Mouse (Mus musculus) CH12F3 (cell line): Measurements from ENCODE around the gene Mcat.

Experiments
- in situ Hi-C: fragments of 300-500 bp; cut with MboI; formaldehyde crosslinking; loops from 2 replicates; pipeline ENCODE4 v1.14.3; 2020; ENCODE audit warnings: low sequenced_read_pairs

Mcat gene

GRCm38 (mm10) chr15:83541647-83542287 is 21.8 kb downstream of the Mcat start:
- in situ Hi-C loops: no loop called here

- in situ Hi-C loops: no loop called here
Observed at GRCm38 (mm10) chr15:83539905-83540304, 23.7 kb downstream of the Mcat start.

- in situ Hi-C loops: no loop called here
Observed at GRCm38 (mm10) chr15:83538855-83539254, 24.7 kb downstream of the Mcat start.

DNA sequence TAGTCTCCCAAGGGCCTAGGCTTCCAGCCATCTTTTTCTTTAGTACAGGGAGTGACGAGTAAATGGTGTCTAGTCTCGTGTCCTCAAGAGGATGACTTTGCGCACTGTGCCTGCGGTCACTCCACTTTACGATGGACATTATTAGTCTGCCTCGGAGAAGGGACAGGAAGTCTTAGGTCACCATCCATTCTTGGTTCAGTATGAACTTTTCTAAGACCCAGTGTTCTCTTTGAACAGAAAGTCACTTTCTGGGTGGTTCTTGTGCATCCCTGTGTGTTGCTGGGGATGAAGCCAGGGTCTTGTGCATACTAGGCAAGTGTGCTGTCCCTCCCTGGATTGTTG is 27.7 kb downstream of the Mcat start:
- in situ Hi-C loops: no loop called here

DNA sequence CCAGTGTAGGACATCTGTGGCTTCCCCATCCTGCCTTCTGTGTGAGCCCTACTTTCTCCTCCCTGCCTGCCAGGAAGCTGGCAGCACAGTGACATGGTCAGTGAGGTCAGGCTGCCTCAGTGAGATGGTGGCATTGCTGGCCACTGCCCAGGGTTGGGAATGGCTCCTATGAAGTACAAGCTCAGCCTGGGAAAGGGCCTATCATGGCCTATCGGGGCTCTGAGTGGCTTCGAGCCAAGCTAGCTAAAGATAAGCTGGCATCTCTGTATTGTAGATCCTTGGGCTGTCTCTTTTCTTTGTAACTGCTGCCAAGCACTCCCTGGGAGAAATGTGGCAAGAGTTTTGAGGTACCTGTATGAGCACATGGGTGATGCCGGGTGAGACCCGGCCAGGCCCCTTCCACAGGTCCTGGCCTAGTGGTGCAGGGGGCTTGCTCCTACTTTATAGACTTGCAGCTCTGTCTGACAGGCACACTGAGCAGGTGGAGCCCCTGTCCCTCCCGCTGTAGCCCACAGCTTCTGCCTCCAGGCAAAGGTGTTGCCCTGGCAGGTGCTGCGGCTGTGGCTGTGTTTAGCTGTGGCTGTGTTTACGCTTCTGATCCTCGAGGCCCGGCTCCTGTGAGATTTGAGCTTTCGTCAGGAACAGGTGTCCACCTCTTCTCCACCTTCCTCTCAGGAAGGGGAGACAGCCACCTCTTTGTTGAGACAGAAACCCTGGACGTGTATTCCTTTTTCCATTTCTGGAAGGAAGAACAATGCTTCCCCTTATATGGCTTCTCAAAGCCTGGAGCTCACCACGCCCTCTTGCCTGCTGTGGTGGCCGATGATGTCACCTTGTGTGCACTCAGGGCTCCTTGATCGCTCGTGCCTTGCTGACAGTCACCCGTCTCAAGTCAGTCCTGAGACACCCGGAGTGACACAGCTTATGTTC is 28.4 kb downstream of the Mcat start:
- in situ Hi-C loops: no loop called here

- in situ Hi-C loops: no loop called here
Observed at GRCm38 (mm10) chr15:83532606-83533005, 31.0 kb downstream of the Mcat start.

GRCm38 (mm10) chr15:83531961-83532469 is 31.6 kb downstream of the Mcat start:
- in situ Hi-C loops: no loop called here

DNA sequence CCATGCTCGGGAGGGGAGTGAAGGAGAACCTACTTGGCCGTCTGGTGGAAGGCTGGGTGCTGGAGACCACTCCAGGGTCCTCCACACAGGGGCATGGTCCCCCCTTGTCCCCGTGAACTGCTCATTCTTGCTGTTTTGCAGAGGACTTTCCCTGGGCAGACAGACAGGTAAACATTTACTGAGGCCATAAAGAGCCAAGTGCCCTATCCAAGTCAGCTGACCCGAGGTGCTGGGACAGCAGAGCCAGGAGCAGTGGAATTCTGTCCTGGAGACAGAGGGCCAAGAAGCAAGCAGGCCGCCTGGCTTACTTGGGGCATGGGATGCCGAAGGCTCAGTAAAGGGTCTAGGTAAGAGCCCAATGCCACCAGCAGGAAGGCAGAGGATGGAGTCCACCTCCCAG is 32.9 kb downstream of the Mcat start:
- in situ Hi-C loops: no loop called here

DNA sequence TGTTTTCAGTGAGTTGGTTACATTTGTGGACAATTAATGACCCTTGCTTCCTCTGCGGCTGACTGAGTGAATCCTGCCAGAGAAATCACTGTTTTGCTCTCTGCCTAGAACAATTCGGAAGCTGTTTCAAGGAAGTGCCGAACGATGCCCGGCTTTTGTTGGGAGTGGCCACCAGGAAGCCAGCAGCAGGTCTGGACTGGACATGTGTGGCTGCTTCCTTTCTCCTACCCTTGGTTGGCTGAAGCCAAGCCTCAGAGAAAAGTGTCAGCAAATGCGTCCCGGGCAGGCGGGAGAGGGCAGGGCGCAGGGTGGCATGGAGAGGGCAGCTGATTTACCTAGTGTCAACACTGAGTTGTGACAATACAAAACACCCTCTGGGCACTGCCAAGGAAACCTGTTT is 33.4 kb downstream of the Mcat start:
- in situ Hi-C loops: no loop called here

- in situ Hi-C loops: no loop called here
Observed at GRCm38 (mm10) chr15:83529765-83530164, 33.8 kb downstream of the Mcat start.

GRCm38 (mm10) chr15:83528892-83529291 is 34.7 kb downstream of the Mcat start:
- in situ Hi-C loops: no loop called here

GRCm38 (mm10) chr15:83527747-83528146 is 35.8 kb downstream of the Mcat start:
- in situ Hi-C loops: no loop called here

DNA sequence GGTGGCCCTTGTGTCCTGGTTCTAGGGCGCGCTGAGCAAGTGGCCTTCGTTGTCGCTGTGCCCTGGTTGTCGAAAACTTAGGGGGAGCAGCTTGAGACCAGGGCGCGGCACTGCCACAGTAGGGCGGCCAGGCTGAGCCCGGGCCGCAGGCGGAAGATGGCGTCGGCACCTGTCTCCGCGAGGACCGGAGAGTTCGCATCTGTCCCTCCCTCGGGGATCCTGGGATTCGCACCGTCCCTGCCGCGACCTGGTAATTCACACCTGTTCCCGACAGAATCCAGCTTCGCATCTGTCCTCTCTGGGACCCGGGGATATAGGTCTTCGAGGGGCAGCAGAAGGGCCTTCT is 36.5 kb downstream of the Mcat start:
- in situ Hi-C loops: no loop called here

DNA sequence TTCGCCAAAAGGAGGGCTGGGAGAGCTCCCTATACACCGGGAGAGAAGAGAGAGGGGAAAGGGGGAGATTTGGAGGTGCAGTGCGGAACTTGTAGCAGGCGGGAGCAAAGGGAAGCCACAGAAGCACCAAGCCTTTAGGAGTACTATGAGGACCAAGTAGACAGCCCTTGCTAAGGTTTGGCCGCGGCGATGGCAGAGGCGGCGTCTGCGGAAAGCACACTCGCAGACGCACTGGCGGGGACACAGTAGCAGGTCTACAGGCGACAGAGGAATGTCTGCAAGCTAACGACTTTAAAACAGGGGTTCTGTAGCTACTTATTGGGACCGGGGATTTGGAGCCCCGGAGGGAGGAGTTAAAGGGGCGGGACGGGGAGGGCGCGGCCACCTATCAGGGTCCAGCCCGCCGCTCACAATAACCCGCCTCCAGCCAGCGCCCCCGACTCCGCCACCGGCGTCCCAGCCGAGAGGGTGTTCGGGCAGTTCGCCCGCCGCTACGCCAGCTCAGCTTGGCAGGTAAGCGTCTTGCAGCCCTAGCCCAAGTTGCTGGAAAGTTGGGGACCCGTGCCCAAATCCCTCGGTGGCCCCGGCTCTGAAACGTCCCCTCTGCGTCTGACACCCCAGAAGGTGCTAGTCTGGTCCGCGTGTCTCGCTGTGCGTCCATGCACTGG is 37.0 kb downstream of the Mcat start, which contains the start of gene Bik:
Gene Bik, plus strand, starts transcription at position 439 of the 668 bp plus-strand sequence.
- in situ Hi-C loops: no loop called here

- in situ Hi-C loops: no loop called here
Observed at GRCm38 (mm10) chr15:83524333-83524729, 39.3 kb downstream of the Mcat start.

GRCm38 (mm10) chr15:83523638-83524332 is 39.8 kb downstream of the Mcat start:
- in situ Hi-C loops: no loop called here

DNA sequence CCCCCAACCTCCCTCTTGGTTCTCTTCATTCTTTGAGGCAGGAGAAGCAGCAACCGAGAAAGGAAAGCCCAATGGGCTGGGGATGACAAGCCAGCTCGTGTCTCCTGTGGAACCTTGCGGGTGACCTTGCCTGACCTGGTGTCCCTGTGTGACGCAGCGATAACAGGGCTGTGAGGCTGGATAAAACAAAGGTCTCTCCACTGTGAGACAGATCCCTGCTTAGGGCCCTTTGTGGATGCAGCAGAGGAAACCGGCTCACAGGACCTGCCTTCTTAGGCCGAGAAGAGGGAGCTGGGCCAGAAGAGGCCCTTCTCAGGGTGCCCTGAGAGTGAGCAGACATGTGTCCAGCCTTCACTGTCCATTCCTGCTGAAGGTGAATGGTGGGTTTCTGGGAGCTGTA is 40.4 kb downstream of the Mcat start:
- in situ Hi-C loops: no loop called here

DNA sequence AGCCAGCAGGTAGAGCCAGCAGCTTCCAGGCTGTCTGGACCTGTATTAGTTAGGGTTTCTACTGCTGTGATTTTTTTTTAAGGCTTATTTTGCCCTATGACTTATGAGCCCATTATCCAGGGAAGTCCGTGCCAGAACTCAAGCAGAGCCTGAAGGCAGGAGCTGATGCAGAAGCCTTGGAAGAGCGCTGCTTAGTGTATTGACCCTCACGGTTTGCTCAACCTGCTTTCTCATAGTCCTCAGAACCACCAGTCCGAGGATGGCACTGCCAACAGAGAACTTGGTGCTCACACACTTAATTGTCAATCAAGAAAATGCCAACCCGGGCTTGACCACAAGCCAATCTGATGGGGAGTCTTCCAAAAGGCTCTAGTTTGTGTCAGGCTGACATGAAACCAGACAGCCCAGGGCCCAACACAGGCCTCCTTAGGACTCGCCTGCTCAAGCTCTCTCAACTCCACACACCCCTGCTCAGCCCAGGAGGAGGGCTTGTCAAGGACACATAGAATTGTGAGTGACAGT is 42.7 kb downstream of the Mcat start:
- in situ Hi-C loops: no loop called here

DNA sequence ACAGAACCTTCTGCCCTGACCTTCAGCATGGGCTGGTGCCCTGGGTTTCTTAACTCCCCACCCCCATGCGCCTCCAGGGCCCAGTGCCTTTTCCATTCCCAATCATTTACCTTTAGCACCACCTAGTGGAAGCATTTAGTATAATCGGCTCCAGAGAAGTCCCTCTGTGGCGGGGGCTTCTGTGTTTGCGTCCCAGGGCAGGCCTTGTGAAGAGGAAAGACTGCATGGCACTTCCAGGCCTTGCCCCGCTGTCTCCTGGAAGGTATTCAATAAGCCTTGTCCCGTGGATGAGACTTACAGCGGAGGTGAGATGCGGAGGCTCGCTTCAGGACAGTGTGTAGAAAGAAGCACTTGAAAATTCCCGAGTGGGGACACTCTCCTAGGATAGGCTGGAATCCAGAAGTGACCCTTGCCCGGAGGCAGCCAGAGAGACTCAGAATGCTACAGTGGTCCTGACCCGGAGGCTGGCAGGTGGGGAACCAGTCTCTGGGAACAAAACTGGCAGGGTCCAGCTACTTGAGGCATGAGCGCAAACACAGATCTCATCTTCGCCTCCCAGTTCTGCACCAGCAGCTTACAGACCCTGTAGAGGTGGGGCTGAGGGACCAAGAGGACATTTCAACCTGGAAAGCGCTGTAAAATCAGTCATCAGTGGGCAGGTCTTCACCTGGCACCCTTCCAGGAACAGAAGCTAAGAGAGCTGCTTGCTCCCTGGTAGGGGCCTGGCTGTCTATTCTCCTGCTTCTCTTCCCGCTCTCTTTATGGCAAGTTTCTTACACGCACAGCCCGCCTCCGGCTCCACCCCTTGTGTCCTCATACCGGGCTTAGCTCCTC is 45.2 kb downstream of the Mcat start:
- in situ Hi-C loops: no loop called here

DNA sequence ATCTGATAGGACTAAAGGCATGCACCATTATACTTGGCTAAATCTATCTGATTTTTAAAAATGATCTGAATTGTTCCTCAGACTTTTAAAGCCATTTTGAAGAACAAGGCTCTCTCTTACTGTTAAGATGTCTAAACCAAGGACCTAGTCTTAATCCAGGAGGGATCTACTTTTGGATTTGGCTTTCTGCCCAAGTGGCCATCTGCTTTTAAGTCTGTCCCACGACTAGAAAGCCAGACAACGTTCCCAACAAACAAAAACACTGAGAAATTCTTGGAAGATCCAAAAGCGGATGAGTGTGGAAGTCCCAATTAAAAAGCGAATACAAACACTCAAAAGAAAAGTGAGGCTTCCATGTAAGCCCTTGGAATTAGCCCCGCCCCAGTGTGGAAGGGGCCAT is 48.6 kb downstream of the Mcat start:
- in situ Hi-C loops: no loop called here
